ENCODE assay signal across 9 mouse cellular contexts in the genomic region with DNA sequence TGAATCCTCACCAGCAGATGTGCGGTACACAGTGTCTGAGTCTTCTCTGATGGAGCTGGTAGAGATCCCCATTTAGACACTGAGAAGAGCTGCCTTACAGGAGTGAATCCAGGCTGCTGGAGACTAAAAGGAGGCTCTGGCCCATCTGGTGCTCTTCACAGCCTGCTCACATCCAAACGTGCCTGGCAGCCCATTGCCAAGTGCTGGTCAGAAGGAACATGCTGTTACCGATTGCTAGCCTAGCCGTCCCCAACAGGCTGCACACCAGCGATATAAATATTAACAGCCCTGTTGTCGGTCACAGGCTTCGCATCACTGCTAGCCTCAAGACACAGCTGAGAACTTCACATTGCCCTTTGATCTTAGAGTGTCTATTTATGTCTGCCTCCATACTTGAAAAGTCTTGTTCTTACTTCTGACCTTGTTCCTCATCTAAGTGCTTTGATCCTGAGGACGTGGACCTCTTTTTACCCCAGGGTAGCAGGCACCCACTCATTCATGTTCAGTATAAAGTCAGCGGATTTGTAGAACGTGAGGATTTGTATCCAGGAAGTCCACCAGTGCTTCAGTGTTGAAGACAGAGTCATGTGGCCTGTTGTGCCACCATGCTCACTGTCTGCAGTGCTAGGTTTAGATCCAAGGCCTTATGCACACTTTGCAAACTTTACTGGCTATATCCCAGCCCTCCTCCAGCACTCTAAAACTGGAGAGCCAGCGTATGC. TPM values are rescaled to one million over a fixed set of nuclear protein-coding genes. Genes with fewer than 3 reads are reported as not detected.
DNase-seq lines count a peak whose midpoint lies in the region; ATAC-seq and TF ChIP-seq lines count a peak whose summit lies in the region.
"Had no signal": no experiment of that assay in that cellular context is flagged by ENCODE, and none has a peak within 500 bp of the region (broad histone marks: within the 10 kb centered on the region; RNA-seq: fewer than 3 reads in every experiment).

No protein-coding gene starts in this region.

- TF ChIP-seq CTCF in forebrain, postnatal 0 days (IDR thresholded peaks at IDR 0.05; ENCODE audit: low read depth) = no peak
- no peak for TF ChIP-seq CTCF in cerebellum, adult 2 months (IDR thresholded peaks at IDR 0.05; ENCODE audit: borderline replicate concordance, insufficient read depth, low read depth, low read length)

- no peak overlapping the region for H3K4me2 ChIP-seq in forebrain, postnatal 0 days (ENCODE audit: low read depth)
- H3K4me2 ChIP-seq in forebrain, embryonic 15.5 days (replicated peaks) = no peak overlapping the region
- H3K4me2 ChIP-seq in hindbrain, embryonic 12.5 days (replicated peaks) = no peak overlapping the region
- H3K4me2 ChIP-seq in liver, embryonic 11.5 days = no peak overlapping the region
- H3K4me2 ChIP-seq: heart, embryonic 11.5 days had no signal

- H3K9ac ChIP-seq in forebrain, postnatal 0 days = no peak overlapping the region
- no peak overlapping the region for H3K9ac ChIP-seq in forebrain, embryonic 15.5 days (replicated peaks)
- H3K9ac ChIP-seq in hindbrain, embryonic 12.5 days = no peak overlapping the region
- H3K9ac ChIP-seq in liver, embryonic 11.5 days (ENCODE audit: low read depth, low read length) = no peak overlapping the region

- no peak for ATAC-seq in forebrain, postnatal 0 days
- ATAC-seq in forebrain, embryonic 15.5 days (replicated peaks) = no peak
- ATAC-seq in monocyte, adult 5-6 weeks (replicated peaks; ENCODE audit: insufficient number of reproducible peaks, low FRiP score, low TSS enrichment, poor library complexity, severe bottlenecking) = no peak
- ATAC-seq in hindbrain, embryonic 12.5 days (ENCODE audit: low FRiP score) = no peak
- no peak for ATAC-seq in liver, embryonic 11.5 days (replicated peaks; ENCODE audit: low FRiP score)

- H3K27me3 ChIP-seq in forebrain, postnatal 0 days (ENCODE audit: insufficient read depth, low read length) = no peaks in the 10 kb centered on the region
- no peaks in the 10 kb centered on the region for H3K27me3 ChIP-seq in forebrain, embryonic 15.5 days
- no peaks in the 10 kb centered on the region for H3K27me3 ChIP-seq in cerebellum, adult 2 months (ENCODE audit: control insufficient read depth, insufficient read depth, low read length)
- H3K27me3 ChIP-seq in hindbrain, embryonic 12.5 days = no peaks in the 10 kb centered on the region
- no peaks in the 10 kb centered on the region for H3K27me3 ChIP-seq in liver, embryonic 11.5 days (replicated peaks; ENCODE audit: control insufficient read depth, insufficient read depth, low read length)

- no peak overlapping the region for H3K4me3 ChIP-seq in forebrain, postnatal 0 days (ENCODE audit: low read depth, low read length)
- no peak overlapping the region for H3K4me3 ChIP-seq in forebrain, embryonic 15.5 days
- H3K4me3 ChIP-seq in cerebellum, adult 2 months (replicated peaks; ENCODE audit: insufficient read depth, low read depth, low read length) = no peak overlapping the region
- H3K4me3 ChIP-seq in hindbrain, embryonic 12.5 days = no peak overlapping the region
- H3K4me3 ChIP-seq in liver, embryonic 11.5 days (ENCODE audit: low read depth, low read length) = no peak overlapping the region

- H3K36me3 ChIP-seq in forebrain, postnatal 0 days (ENCODE audit: insufficient read depth) = peaks cover 69% of the 10 kb centered on the region
- peaks cover 39% of the 10 kb centered on the region for H3K36me3 ChIP-seq in forebrain, embryonic 15.5 days
- H3K36me3 ChIP-seq in hindbrain, embryonic 12.5 days = peaks cover 90% of the 10 kb centered on the region
- H3K36me3 ChIP-seq in liver, embryonic 11.5 days (ENCODE audit: control insufficient read depth, insufficient read depth, low read length) = peaks cover 61% of the 10 kb centered on the region

- 87% methylated on average over 11 of the region's 11 CpGs for WGBS in forebrain, postnatal 0 days
- WGBS in forebrain, embryonic 15.5 days = 85% methylated on average over 11 of the region's 11 CpGs
- WGBS in cerebellum, adult 2 months = 46% methylated on average over 11 of the region's 11 CpGs
- WGBS in hindbrain, embryonic 12.5 days = 95% methylated on average over 11 of the region's 11 CpGs
- WGBS in liver, embryonic 11.5 days = 91% methylated on average over 11 of the region's 11 CpGs

- DNase-seq in forebrain, postnatal 0 days = peak; percentile 34
- DNase-seq in cerebellum, adult 2 months = peak; percentile 55 to 73
- peak; percentile 85 for DNase-seq in kidney, adult 9 months
- DNase-seq in left cerebral cortex, adult 8-10 months (ENCODE audit: low spot score in 2 of 2) = peak; percentile 34 to 79
- no peak for DNase-seq in liver, embryonic 11.5 days (ENCODE audit: low spot score)

- TF ChIP-seq POLR2A in cerebellum, adult 2 months (IDR thresholded peaks at IDR 0.05; ENCODE audit: borderline replicate concordance, insufficient read depth, low read length) = no peak

- no peak overlapping the region for H3K27ac ChIP-seq in forebrain, postnatal 0 days (ENCODE audit: low read depth, low read length)
- no peak overlapping the region for H3K27ac ChIP-seq in forebrain, embryonic 15.5 days (replicated peaks)
- H3K27ac ChIP-seq in cerebellum, adult 2 months (ENCODE audit: insufficient read depth, low read length) = no peak overlapping the region
- H3K27ac ChIP-seq in hindbrain, embryonic 12.5 days = no peak overlapping the region
- H3K27ac ChIP-seq in liver, embryonic 11.5 days (ENCODE audit: low read depth, low read length) = no peak overlapping the region

- H3K4me1 ChIP-seq in forebrain, postnatal 0 days (ENCODE audit: insufficient read depth) = no peaks in the 10 kb centered on the region
- no peaks in the 10 kb centered on the region for H3K4me1 ChIP-seq in forebrain, embryonic 15.5 days
- H3K4me1 ChIP-seq in cerebellum, adult 2 months (ENCODE audit: control insufficient read depth, insufficient read depth, low read length) = peaks cover 12% of the 10 kb centered on the region
- no peaks in the 10 kb centered on the region for H3K4me1 ChIP-seq in hindbrain, embryonic 12.5 days
- peaks cover 3% of the 10 kb centered on the region; the same call in 1 of the 2 replicates for H3K4me1 ChIP-seq in liver, embryonic 11.5 days (replicated peaks; ENCODE audit: control insufficient read depth, insufficient read depth, low read length)

- no peaks in the 10 kb centered on the region for H3K9me3 ChIP-seq in forebrain, postnatal 0 days (ENCODE audit: low read length)
- H3K9me3 ChIP-seq in forebrain, embryonic 15.5 days = no peaks in the 10 kb centered on the region
- no peaks in the 10 kb centered on the region for H3K9me3 ChIP-seq in hindbrain, embryonic 12.5 days (replicated peaks)
- H3K9me3 ChIP-seq in liver, embryonic 11.5 days (ENCODE audit: control insufficient read depth, low read length) = no peaks in the 10 kb centered on the region

RNA-seq across cellular contexts. Expression of gene AC170998.1, which starts 17.4 kb away (rescaled TPM):
- 1.2 and 5.6 TPM in 2 replicates for total RNA-seq in forebrain, postnatal 0 days (2014; rRNA removed)
- polyA plus RNA-seq in forebrain, postnatal 0 days (2015; fragmentation: Nextera tagmentation; extraction: Ambion mirVana) = 1.7 TPM in 1 of 2 replicates, not detected in the other
- 2.3 and 2.6 TPM in 2 replicates for polyA plus RNA-seq in forebrain, embryonic 15.5 days (2015; fragmentation: Nextera tagmentation; extraction: Ambion mirVana)
- polyA plus RNA-seq in cerebellum, adult 2 months (2012; rRNA removed) = 1.0 and 2.0 TPM in 2 replicates
- total RNA-seq in left cerebral cortex, adult 8-10 months (2022) = 1 to 10 TPM; 1.3 to 4.8 (median 1.5) TPM
- total RNA-seq in monocyte, adult 5-6 weeks (2017) = 10.1 to 17.4 TPM in 2 of 3 replicates, not detected in the other
- 3.2 and 3.5 TPM in 2 replicates for polyA plus RNA-seq in hindbrain, embryonic 12.5 days (2016; fragmentation: Nextera tagmentation; extraction: Ambion mirVana)
- 0.84 and 3.6 TPM in 2 replicates for polyA plus RNA-seq in liver, embryonic 11.5 days (2014; fragmentation: Nextera tagmentation; extraction: Ambion mirVana)

RNA-seq across cellular contexts. Expression of gene Mapk13, which starts 25.8 kb away (rescaled TPM):
- 0.14 and 0.38 TPM in 2 replicates for total RNA-seq in forebrain, postnatal 0 days (2014; rRNA removed)
- polyA plus RNA-seq in forebrain, postnatal 0 days (2015; fragmentation: Nextera tagmentation; extraction: Ambion mirVana) = 0.53 and 1.0 TPM in 2 replicates
- polyA plus RNA-seq in forebrain, embryonic 15.5 days (2015; fragmentation: Nextera tagmentation; extraction: Ambion mirVana) = 0.33 and 0.85 TPM in 2 replicates
- polyA plus RNA-seq in cerebellum, adult 2 months (2012; rRNA removed) = 5.6 TPM in 2 replicates
- total RNA-seq in left cerebral cortex, adult 8-10 months (2022) = 1 to 10 TPM; 2.1 to 3.4 (median 2.7) TPM
- 1.5 to 2.3 TPM (median 1.8 TPM) in 3 replicates for total RNA-seq in monocyte, adult 5-6 weeks (2017)
- polyA plus RNA-seq in hindbrain, embryonic 12.5 days (2016; fragmentation: Nextera tagmentation; extraction: Ambion mirVana) = 4.2 and 6.5 TPM in 2 replicates
- polyA plus RNA-seq in liver, embryonic 11.5 days (2014; fragmentation: Nextera tagmentation; extraction: Ambion mirVana) = 5.0 and 5.5 TPM in 2 replicates

RNA-seq across cellular contexts. Expression of gene Mapk14, which starts 52.2 kb away (rescaled TPM):
- 28.7 and 33.5 TPM in 2 replicates for total RNA-seq in forebrain, postnatal 0 days (2014; rRNA removed)
- polyA plus RNA-seq in forebrain, postnatal 0 days (2015; fragmentation: Nextera tagmentation; extraction: Ambion mirVana) = 16.6 and 20.4 TPM in 2 replicates
- 29.2 and 30.7 TPM in 2 replicates for polyA plus RNA-seq in forebrain, embryonic 15.5 days (2015; fragmentation: Nextera tagmentation; extraction: Ambion mirVana)
- 114 and 116 TPM in 2 replicates for polyA plus RNA-seq in cerebellum, adult 2 months (2012; rRNA removed)
- 10 to 100 TPM; 70.2 to 84.1 (median 76.9) TPM for total RNA-seq in left cerebral cortex, adult 8-10 months (2022)
- 157 to 202 TPM (median 181 TPM) in 3 replicates for total RNA-seq in monocyte, adult 5-6 weeks (2017)
- 40.1 and 45.9 TPM in 2 replicates for polyA plus RNA-seq in hindbrain, embryonic 12.5 days (2016; fragmentation: Nextera tagmentation; extraction: Ambion mirVana)
- polyA plus RNA-seq in liver, embryonic 11.5 days (2014; fragmentation: Nextera tagmentation; extraction: Ambion mirVana) = 58.5 and 64.6 TPM in 2 replicates

RNA-seq across cellular contexts. Expression of gene Slc26a8, which starts 53.3 kb away (rescaled TPM):
- total RNA-seq in forebrain, postnatal 0 days (2014; rRNA removed) = 2.0 and 3.3 TPM in 2 replicates
- polyA plus RNA-seq in forebrain, postnatal 0 days (2015; fragmentation: Nextera tagmentation; extraction: Ambion mirVana) = 1.3 and 1.8 TPM in 2 replicates
- polyA plus RNA-seq in forebrain, embryonic 15.5 days (2015; fragmentation: Nextera tagmentation; extraction: Ambion mirVana) = 1.4 and 1.7 TPM in 2 replicates
- 4.9 and 5.5 TPM in 2 replicates for polyA plus RNA-seq in cerebellum, adult 2 months (2012; rRNA removed)
- 1 to 10 TPM; 6.0 to 8.4 (median 6.9) TPM for total RNA-seq in left cerebral cortex, adult 8-10 months (2022)
- total RNA-seq in monocyte, adult 5-6 weeks (2017) = 0.97 to 1.5 TPM in 2 of 3 replicates, not detected in the other
- polyA plus RNA-seq in hindbrain, embryonic 12.5 days (2016; fragmentation: Nextera tagmentation; extraction: Ambion mirVana) = 0.44 and 0.63 TPM in 2 replicates
- 0.34 and 0.75 TPM in 2 replicates for polyA plus RNA-seq in liver, embryonic 11.5 days (2014; fragmentation: Nextera tagmentation; extraction: Ambion mirVana)

RNA-seq across cellular contexts. Expression of gene Brpf3, which starts 57.6 kb away (rescaled TPM):
- 8.9 and 13.0 TPM in 2 replicates for total RNA-seq in forebrain, postnatal 0 days (2014; rRNA removed)
- 2.2 and 4.1 TPM in 2 replicates for polyA plus RNA-seq in forebrain, postnatal 0 days (2015; fragmentation: Nextera tagmentation; extraction: Ambion mirVana)
- 8.0 TPM in 2 replicates for polyA plus RNA-seq in forebrain, embryonic 15.5 days (2015; fragmentation: Nextera tagmentation; extraction: Ambion mirVana)
- 28.1 and 32.3 TPM in 2 replicates for polyA plus RNA-seq in cerebellum, adult 2 months (2012; rRNA removed)
- 10 to 100 TPM; 44.2 to 56.6 (median 52.6) TPM for total RNA-seq in left cerebral cortex, adult 8-10 months (2022)
- 6.7 to 16.8 TPM (median 7.3 TPM) in 3 replicates for total RNA-seq in monocyte, adult 5-6 weeks (2017)
- 13.0 and 13.8 TPM in 2 replicates for polyA plus RNA-seq in hindbrain, embryonic 12.5 days (2016; fragmentation: Nextera tagmentation; extraction: Ambion mirVana)
- polyA plus RNA-seq in liver, embryonic 11.5 days (2014; fragmentation: Nextera tagmentation; extraction: Ambion mirVana) = 29.3 and 34.8 TPM in 2 replicates
